Mouse (Mus musculus) left cerebral cortex, adult 2 months (tissue): ENCODE data around the gene Sh2d6. TPM values are rescaled to one million over a fixed set of nuclear protein-coding genes. Genes with fewer than 3 reads are reported as not detected.
"Not testable (repeated sequence)": the region's sequence is repeated elsewhere in the genome, so short reads cannot be mapped to it uniquely, and the experiment has no call there.

Experiments
- DNase-seq, 2 experiments: peaks; one replicate each; pipeline ENCODE4 v3.0.0; 2021 to 2022; ENCODE audit warnings: low spot score in 2 of 2, mixed read lengths in 1 of 2; ENCODE audit errors: extremely low spot score in 1 of 2
- H3K27ac ChIP-seq: fragments of 200-600 bp; 2 replicates; pipeline ENCODE4 v1.8.1; 2022
- H3K4me3 ChIP-seq: fragments of 200-600 bp; 2 replicates; pipeline ENCODE4 v1.8.1; 2022
- CTCF ChIP-seq: fragments of 200-600 bp; IDR thresholded peaks from 2 replicates; pipeline ENCODE4 v1.8.1; 2022; ENCODE audit warnings: antibody characterized with exemption, mild to moderate bottlenecking, moderate library complexity
- intact Hi-C: fragments of 180-260 bp; cut with DNase I; formaldehyde crosslinking; loops from one replicate; pipeline ENCODE4 v1.15.1; 2025
- total RNA-seq, 2 experiments: library from RNA; stranded (reverse); gene quantifications; 2 replicates each; pipeline ENCODE4 v1.2.3; 2021

The Sh2d6 gene
- total RNA-seq, 2 experiments from 2014 or later: 0.28 to 0.48 TPM

DNA sequence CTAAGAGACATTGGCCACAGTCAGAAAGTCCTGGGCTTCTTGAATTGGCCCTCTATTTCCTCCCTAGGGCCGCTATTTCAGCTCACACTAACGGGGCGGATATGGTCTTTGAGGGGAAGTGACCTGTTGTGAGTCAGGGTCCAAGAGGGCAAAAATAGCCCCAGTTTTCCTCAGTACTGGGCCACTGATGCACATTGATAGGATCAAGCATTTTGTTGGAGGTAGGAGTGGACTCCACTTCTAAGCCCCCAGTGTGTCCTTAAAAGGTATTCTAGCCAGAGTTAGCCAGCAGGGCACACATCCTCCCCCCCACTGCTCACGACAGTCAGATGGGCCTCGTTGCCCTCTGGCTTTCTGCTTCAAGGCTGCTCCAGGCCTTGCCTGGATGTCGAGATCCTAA is 28.5 kb upstream of the Sh2d6 start:
- no peak overlapping the region for H3K4me3 ChIP-seq
- TF ChIP-seq CTCF: no peak
- intact Hi-C loops: no loop called here
- no peak overlapping the region for H3K27ac ChIP-seq
- DNase-seq: no peak

DNA sequence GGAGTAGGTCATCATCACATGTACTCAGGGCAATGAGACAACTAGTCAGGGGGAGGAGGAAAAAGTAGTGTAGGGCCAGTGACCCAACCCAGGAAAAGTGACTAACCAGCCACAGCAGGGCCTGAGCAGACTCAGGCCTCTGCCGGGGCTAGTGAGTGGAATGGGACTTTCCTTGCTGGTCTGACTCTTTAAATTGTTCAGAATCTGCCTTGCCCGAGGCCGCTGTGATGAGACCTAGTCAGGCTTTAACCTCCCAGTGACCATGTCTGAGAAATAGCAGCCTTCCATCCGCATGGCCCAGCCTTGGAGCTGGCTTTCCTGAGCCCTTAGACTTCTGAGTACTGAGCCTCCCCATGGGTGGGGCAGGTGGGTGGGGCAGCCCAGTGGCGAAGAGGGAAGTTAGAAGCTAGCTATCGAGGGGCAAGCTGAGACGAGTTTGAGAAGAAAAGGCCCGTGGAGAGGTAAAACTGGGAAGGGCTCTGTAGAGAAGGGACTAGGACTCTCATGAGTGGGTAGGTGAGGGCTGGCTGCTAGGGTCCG is 27.6 kb upstream of the Sh2d6 start:
- intact Hi-C loops: no loop called here
- no peak for TF ChIP-seq CTCF
- H3K4me3 ChIP-seq: no peak overlapping the region
- no peak overlapping the region for H3K27ac ChIP-seq
- no peak for DNase-seq

DNA sequence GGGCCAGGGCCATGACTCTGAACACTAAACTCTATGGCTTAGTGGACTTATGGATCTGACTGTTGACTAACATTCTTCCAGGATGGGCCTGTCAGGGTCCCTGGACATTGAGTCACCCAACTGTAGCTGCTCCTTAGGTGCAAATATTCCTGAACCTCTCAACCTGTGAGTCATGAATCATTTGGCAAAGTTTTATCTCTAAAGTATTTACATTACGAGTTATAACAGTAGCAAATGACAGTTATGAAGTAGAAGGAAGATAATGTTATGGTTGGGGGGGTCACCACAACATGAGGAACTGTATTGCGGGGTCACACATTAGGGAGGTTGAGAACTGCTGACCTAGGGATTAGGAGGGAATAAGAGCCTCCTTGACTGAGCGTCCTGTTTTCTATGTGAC is 26.4 kb upstream of the Sh2d6 start:
- TF ChIP-seq CTCF: no peak
- Histone ChIP-seq H3K4me3 (no peak overlapping the region), H3K27ac (no peak overlapping the region)
- intact Hi-C loops: no loop called here
- no peak for DNase-seq

DNA sequence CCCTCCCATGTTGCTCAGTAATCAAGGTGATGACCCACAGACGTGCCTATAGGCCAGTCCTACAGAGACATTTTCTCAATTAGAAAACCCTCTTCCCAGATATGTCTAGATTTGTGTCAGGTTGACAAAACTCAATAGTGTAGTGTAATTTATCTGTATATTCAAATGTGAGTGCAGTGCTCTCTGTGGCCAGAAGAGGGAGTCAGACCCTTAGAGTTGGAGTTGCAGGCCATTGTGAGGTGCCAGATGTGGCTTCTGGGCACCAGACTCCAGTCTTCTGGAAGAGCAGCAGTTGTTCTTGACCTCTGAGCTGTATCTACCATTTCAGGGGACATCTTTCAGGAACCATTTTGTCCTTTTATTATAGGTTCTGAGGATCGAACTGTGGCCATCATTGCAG is 25.6 kb upstream of the Sh2d6 start:
- no peak overlapping the region for H3K27ac ChIP-seq
- peak; percentile 35 for TF ChIP-seq CTCF
- intact Hi-C loops: no loop called here
- DNase-seq: no peak
- no peak overlapping the region for H3K4me3 ChIP-seq

DNA sequence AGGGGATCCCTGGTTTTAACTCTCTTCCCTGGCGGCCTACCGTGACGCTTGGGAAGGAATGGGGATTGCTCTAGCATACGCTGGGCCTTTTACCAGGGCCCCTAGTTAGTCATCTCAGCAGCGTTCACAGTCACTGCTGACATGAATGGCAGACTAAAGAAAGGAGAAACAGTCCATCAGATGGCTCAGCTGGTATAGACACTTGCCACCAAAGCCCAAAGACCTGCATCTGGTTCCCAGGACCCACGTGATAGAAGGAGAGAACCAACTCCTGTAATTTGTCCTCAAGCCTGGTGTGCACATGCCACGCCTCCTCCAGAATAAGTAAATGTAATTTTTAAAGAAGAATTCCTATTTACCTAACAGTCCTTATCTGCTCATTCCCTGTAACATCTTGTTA is 23.9 kb upstream of the Sh2d6 start:
- DNase-seq: no peak
- TF ChIP-seq CTCF: no peak
- intact Hi-C loops: no loop called here
- H3K27ac ChIP-seq: no peak overlapping the region
- H3K4me3 ChIP-seq: no peak overlapping the region

DNA sequence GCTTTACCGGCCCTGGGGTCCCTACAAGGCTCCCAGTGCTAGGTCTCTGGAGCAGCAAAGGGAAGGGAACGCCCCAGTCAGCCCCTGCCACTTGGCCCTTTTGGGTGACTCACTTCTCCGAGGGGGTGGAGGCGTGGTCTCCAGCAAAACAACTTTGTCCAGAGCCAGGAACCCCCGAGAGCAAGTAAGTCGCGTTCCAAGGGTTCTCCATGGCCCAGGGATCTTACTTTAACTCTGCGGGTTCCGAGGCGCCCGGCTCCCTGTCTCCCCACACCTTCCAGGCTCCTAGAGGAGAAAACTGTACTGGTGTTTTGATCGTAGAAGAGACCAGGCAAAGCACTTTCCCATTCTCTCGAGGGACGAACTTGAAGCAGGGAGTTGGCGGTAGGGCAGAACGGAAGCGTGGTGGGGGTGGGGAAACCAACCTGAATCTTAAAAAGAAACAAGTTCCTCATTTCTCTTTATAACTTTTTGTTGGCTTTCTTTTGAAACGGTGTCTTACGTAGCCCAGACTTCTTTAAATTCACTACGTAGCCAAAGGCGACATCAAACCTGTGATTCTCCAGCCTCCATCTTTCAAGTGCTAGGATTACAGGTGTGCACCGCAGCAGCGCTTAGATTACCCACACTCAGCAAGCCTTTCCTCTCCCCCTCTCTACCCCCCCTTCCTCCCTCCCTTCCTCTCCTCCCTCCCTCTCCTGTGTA is 22.9 kb upstream of the Sh2d6 start, which contains the start of gene Capg:
Gene Capg, plus strand, starts transcription at position 109 of the 705 bp plus-strand sequence.
- intact Hi-C loops: no loop called here
- Histone ChIP-seq H3K27ac (no peak within 1 kb of the TSS), H3K4me3 (no peak within 1 kb of the TSS; the same call in 1 of the 2 replicates)
- DNase-seq: no peak
- no peak for TF ChIP-seq CTCF

DNA sequence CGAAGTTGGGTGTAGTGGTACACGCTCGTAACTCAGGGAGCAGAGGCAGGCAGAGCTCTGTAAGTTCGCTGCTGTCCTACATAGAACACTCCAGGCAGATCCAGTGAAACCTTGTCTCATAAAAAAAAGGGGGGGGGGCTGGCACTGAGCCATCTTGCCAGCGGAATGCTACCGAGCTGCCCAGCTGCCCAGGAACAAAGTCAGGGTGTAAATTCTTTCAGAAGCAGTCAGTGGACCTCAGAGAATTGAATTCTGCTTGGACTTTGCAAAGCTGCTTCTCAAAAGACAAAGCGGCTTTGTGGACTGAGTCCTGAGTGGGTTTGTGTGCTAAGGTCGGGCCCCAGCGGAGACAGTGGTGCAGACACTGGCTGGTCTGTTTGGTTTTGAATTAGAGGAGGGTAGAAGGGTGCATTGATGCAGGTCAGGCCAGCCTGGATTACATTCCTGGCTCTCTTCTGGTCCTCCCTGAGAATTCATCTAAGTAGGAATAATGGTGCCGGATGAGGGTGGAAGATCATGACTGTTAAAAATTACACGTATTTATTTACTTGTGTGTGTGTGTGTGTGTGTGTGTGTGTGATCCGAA is 21.9 kb upstream of the Sh2d6 start:
- TF ChIP-seq CTCF: no peak
- intact Hi-C loops: no loop called here
- Histone ChIP-seq H3K4me3 (no peak overlapping the region), H3K27ac (no peak overlapping the region)
- no peak for DNase-seq

DNA sequence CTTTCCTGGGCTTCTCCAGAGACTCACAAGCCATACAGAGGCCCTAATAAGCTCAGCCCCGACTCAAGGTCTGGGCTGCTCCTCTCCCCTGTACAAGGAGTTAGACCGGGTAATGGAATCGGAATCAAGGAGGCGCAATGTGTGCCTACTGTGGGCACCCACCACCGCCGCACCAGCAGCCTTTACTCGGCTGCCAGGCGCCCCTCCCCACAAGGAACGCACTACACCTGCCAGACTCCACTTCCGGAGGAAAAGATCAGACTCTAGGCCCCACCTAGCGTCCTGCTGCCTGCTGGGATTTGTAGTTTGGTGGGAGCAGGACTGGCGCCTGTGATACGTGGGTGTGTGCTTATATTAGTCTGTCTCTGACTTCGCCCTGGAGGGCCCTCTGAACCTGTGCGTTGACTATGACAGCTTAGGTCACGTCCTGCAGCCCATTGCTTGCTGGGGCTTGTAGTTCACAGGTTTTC is 17.1 kb upstream of the Sh2d6 start:
- peak; percentile 81 to 88 for DNase-seq
- intact Hi-C loops: loop anchor here (5.0 kb wide), 1 partner anchor 181 kb away; the partner anchor contains the start of gene Tmem150a
- Histone ChIP-seq H3K27ac (peak overlapping the region; percentile 93), H3K4me3 (peak overlapping the region; percentile 67)
- TF ChIP-seq CTCF: peak; percentile 16

DNA sequence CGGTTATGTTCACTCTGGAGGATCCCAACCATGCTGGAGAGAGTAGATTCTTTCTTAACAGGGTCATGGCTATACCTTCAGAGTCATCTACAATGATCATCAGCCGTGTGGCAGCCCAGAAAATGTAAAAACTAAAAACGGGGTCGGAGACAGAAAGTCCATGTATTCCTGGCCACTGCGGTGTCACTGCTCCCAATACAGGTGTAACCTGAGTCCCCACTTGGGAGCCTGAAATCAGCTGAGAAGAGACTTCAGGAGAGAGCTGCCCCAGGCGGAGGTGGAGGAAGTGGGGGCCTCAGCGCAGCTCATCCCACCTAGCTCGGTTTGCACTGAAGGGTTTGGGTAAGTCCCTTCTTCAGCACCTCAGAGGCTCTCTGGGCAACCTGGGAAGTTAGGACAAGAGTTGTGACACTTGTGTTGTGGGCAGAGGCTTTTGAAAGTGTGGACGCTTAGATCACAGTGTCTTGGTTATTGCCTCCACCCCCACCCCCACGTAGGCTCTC is 16.5 kb upstream of the Sh2d6 start:
- no peak for TF ChIP-seq CTCF
- DNase-seq: no peak
- intact Hi-C loops: loop anchor here (5.0 kb wide), 1 partner anchor 181 kb away; the partner anchor contains the start of gene Tmem150a
- peak overlapping the region; percentile 67 for H3K4me3 ChIP-seq
- peak overlapping the region; percentile 93 for H3K27ac ChIP-seq

DNA sequence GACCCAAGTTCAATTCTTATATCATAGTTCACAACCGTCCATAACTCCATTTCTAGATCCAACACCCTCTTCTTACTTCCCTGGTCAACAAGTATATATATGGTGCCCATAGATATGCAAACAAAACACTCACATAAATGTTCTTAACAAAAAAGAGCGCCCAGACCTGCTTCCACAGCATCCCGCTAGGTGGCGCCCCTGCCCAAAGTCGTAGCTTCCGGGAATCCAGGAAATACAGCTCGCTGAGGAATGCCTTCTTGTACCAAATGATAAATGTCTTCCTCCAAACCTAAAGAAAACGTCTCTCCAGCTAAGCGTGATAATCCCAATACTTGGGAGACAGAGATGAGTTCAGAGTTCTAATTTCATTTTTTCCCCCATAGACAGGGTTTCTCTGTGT is 13.7 kb upstream of the Sh2d6 start:
- intact Hi-C loops: loop anchor here (1.0 to 5.0 kb wide), 2 partner anchors 31 to 178 kb away; partner anchors contain the start of gene Tmem150a
- peak; percentile 76 to 81 for DNase-seq
- peak; percentile 95 for TF ChIP-seq CTCF
- 0 out of 2 replicates have a peak overlapping the region, but pooled peaks have one; percentile 4 for H3K27ac ChIP-seq
- no peak overlapping the region for H3K4me3 ChIP-seq

DNA sequence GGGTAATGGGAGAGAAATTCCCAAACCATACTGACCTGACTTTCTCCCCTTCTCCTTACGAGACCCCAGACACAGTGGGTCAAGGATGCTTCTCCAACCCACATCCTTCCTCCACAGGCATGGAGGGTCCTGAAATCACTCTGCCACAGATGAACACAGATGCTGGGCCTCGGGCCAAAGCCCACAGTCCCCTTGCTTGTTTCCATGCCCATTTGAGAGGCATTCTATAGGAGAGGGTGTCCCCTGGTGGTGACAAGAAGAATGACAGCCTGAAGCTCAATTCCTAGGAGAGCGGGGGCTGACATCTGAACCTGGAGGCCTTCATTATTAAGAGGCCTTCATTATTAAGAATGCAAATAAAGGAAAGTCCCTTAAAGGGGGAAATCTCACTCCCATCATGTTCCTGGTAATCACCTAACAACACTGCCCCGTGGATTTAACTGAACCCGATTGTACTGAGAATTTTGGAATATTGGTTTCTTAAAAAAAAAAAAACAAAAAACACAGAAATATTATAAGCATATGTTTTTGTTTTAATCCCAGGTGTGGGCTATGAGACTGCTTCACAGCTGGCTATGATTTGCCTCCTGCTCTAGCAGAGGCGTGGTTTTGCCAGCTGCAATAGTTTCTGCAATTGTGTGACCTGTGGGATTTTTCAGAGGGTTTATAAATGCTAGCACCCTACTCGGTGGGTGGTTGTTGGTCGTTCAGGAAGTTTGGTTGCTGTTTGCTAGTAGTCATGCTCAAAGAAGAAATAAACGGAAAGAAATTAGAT is 12.7 kb upstream of the Sh2d6 start:
- no peak overlapping the region for H3K27ac ChIP-seq
- DNase-seq: peak; percentile 51 to 60
- TF ChIP-seq CTCF: no peak; the same call in none of the 2 replicates
- intact Hi-C loops: loop anchor here (1.0 kb wide), 2 partner anchors 95 to 106 kb away; partner anchors contain the start of gene Mat2a
- no peak overlapping the region for H3K4me3 ChIP-seq

DNA sequence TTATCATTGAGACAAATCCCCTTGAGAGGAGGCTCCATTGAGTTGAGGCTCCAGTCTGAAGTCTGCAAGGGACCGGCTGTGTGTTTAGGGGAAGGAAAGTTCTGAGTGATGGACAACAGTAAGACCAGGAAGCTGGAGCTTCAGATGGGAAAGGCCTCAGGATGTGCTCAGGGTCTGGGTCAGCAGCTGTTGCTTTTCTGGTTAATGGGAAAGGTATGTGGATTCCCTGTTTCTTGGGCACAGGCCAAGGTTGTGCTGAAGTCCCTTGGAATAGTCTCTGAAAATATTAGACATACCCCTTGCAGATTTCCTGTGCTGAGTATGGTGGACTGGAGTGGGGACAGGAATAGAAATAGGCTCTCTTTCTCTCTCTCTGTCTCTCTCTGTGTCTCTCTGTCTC is 12.0 kb upstream of the Sh2d6 start:
- intact Hi-C loops, DNase-seq, H3K4me3 ChIP-seq, H3K27ac ChIP-seq: not testable (repeated sequence)
